Mouse (Mus musculus): ENCODE measurements at regions not wholly inside any gene's neighbourhood (a gene's known extent, or its start where the extent isn't known, plus 50 kb on each side); places are given as distances from the start of the nearest gene placed in this dataset.
"Not testable (repeated sequence)": the region's sequence is repeated elsewhere in the genome, so short reads cannot be mapped to it uniquely, and the experiment has no call there.

DNA sequence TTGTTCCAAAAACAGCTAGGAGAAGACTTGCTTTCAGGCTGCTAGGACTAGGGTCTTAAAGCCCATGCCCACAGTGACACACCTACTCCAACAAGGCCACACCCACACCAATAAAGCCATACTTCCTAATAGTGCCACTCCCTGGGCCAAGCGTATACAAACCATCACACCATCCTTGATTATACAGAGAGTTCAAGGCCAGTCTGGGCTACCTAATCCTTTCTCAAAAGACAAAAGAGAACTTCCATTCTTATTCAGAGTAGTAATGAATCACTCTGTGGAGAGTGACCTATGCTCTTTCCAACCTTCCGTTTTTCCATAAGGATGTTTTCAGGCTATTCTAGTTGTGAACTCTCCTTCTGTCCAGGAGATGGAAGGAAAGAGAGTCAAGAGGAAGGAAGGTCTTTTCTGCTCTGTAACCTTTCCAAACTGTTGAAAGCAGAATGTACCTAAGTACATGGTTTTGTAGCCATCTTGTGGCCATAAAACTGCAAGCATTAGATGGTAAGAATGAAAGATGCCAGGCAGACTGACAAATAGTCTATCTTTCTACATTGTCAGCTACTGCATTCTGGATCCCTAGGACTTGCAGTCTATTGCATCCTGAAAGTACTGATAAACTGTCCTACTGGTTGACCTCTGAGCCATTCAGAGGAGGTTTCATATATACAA lies 145.8 kb upstream of the Mon1b start:
- DNase-seq, result no peak

- DNase-seq, result no peak
Observed at GRCm38 (mm10) chr8:113490891-113491290, 144.5 kb upstream of the Mon1b start.

DNA sequence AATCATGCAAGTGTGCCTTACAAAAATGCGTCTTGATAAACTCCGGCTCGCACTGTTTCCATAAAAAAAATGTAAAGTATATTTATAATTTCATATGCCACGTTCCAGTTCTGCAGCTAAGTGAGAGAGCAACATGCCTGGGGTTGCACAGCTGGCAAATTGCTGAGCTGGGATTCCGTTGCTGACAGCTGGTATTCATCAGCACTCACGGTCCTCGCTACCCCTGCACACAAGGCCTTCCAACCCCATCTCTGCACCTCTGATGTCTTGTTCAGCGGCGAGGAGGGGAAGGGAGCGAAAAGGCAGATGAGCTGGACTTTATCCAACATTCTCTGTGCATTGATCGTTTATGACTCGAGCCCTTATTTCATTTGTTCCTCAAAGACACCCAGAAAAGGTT lies 138.5 kb upstream of the Mon1b start:
- no peak for DNase-seq

DNA sequence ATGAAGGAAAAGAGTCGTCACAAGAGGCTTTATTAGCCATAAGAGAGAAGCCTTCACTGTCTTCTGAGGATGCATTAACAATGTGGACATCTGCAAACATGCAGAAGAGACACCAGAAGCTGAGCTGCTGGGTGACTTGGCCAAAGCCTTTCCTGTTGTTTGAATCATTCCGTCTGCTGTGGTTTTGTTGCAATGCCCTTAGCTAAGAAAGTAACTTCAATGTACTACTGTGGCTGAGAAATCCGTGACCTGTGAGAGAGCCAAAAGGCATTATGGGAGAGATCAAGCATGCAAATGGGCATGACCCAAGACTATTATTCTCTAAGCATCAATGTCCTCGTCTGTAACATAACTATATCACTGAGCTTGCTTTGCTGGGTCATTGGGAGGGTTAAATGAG lies 132.7 kb upstream of the Mon1b start:
- DNase-seq, result no peak

GRCm38 (mm10) chr8:113512856-113513255 lies 122.5 kb upstream of the Mon1b start:
- no peak for DNase-seq

- no peak for DNase-seq
Observed at GRCm38 (mm10) chr8:113513886-113514730, 121.3 kb upstream of the Mon1b start.

DNA sequence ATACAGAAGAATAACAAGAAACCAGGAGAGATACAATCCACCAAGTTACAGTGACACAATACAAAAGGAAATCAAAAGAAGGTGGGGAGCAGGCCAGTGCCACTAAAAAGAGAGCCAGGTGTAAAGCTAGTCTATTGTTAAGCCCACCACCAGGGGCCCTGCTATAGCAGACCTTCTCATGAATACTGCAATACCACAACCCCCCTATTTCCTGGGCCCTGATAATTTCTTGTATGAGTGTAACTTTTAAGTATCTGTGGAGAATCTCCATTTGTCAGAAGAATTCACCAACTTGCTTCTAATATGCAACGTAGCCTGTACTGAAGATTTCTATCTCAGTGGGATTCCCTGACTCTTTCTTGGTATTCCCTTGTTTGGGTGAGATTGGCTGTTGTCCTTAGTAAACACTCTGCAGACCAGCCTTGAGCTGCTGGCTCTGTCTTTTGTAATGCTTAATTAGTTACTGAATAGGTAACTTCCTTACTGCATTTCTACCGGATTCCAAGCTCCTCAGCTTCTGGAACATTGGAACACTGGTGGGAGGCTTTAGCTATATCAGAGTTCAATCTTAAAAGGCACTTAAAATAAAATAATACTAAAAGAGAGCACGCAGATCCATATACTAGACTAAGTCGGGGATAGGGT lies 120.5 kb upstream of the Mon1b start:
- not testable (repeated sequence) for DNase-seq

DNA sequence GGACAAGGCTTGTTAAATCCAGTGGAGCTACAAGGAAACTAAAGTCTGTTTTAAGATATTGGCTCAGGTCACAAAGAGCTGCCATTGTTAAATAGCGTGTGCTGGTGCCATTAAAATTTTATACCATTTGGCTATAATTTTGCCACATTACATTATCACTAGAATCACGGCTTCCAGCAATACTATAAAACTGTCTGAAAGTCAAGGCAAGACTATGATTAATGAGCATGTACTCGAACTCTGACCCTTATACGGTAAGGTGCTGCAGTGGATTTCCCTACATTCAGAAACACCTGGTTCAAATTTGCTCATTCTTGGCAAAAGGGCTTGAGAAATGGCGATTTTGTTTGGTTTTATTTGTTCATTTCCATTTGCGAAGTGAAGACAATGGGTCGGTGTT lies 119.2 kb upstream of the Mon1b start:
- DNase-seq, result no peak

- no peak for DNase-seq
Observed at GRCm38 (mm10) chr8:113517912-113518311, 117.5 kb upstream of the Mon1b start.

GRCm38 (mm10) chr8:113523561-113523960 lies 111.8 kb upstream of the Mon1b start:
- no peak for DNase-seq

DNA sequence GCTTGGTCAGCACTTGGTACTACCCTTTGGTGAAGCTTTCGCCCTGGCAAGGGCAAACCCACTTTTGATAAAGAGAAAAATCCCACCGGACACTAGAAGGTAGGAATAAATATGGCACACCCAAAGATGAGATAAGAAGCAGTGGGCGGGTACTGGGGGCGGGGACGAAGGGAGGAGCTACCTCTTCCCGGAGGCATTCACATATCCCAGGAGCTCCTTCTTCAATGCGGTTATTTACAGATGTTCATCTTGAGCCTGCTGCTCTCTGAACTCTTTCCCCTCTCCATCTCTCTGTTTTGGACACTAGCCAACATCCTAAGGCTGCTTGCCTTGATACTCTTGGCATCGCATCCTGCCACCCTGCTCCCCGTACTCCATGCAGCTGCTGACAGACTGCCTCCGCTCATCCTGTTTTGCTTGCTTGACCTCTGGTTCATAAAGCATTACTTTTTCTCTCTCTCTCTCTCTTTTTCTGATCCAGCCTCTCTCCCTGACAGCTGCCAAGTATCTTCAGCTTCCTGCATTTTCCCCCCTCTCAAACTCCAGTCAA lies 104.2 kb upstream of the Mon1b start:
- no peak for DNase-seq

- no peak for DNase-seq
Observed at GRCm38 (mm10) chr8:113532881-113533280, 102.5 kb upstream of the Mon1b start.

- DNase-seq, result no peak
Observed at GRCm38 (mm10) chr8:113541437-113541836, 94.0 kb upstream of the Mon1b start.

DNA sequence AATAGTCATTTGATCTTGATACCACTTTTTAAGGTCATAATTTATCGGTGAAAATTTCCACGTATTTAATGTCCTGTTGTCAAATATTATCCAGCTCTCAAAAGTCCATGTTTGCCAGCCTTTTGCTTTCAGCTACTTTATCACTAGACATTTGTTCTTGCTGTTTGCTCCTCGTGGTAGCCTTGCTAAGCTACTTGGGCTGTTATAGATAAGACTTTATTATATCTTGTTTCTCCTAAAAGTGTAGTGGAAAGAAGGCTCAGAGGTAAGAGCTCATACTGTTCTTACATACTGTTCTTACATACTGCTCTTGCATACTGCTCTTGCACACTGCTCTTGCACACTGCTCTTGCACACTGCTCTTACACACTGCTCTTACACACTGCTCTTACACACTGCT lies 93.3 kb upstream of the Mon1b start:
- no peak for DNase-seq

GRCm38 (mm10) chr8:113542713-113543112 lies 92.7 kb upstream of the Mon1b start:
- DNase-seq, result no peak

DNA sequence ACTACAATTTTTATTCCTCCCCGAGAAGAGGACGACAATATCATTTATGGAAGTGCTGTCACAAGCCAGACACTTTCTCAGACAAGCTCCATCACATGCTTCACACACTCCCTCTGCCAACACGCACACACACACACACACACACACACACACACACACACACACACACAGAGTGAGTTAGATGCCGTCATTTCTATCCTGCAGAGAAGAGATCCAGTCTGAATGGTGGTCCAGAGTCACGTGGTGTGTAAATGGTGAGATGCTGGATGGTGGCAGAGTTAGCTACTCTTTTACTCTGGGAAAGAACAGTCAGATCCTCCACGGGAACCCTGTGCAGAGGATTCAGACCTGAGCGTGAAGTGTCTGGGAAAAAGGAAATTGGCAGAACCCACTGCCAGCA lies 86.2 kb upstream of the Mon1b start:
- no peak for DNase-seq

DNA sequence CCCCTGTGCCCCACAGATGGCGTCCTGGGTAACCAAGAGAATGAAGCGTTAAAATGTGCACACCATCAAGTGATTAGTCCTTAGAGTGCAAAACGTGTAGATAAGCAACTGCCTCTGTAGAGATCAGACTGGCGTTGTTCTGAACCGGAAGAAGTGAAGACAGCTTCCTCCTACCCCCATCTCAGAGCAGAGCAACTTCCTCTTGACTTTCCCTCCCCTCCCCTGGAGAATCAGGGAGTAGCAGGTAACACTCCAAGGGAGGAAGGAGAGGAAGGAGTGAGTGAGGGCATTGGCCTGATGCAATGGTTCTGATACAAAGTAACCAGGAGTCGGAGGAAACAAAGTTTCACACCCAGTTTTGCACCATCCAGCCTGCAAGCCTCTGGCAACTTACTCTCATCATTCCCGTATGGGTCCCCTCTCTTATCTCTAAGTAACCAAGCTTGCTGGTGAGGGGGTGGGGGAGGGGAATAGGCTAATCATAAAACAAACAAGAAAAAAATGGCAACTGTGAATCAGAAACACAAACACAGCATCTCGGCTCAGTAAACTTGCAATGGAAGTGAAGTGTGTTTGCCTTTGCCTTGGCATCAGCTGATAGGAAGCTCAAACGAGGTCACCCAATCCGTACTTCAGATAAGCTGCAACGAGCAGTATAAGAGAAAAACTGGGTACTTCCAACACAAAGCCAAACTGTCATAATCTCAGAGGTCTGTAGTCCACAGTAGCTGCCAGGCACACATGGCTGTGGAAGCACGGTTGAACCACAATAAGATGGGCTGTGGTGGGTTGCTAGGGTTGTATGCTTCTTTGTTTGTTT lies 83.7 kb upstream of the Mon1b start:
- DNase-seq, result no peak

GRCm38 (mm10) chr8:113552826-113553225 lies 82.6 kb upstream of the Mon1b start:
- DNase-seq, result no peak

DNA sequence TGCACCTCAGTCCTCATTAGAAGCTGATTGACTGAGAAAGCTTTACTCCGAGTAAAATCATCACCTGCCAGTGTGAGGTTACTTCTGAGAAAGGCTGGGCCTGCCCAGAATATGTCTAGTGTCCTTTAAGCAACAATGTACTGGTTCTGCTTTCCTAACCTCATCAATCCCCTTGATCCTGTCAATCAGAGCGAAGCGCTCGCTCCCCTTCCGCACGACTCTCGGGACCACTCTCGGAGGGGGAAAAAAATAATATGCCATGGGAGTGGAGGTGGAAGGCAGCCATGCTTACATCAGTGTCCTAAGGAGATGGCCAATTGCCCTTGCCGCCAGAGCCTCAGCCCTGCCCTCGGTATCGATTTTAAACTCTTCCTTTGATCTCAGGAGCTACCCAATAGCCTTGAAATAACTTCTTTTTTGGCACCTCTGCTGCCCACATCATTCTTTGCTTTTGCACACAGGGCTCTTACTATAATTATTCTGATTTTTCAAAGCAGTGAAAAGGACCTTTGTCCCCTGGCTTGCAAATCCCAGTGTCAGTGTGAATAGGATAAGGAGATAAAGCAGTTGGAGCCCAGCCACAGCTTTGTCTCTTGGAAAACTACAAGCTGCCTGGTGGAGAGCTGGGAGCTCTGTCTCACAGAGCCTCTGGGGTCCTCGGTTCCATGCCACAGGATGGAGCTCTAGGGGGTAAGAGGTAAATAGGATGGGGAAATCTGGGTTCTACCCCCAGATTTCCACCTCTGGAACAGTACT lies 80.5 kb upstream of the Mon1b start:
- DNase-seq, result no peak

DNA sequence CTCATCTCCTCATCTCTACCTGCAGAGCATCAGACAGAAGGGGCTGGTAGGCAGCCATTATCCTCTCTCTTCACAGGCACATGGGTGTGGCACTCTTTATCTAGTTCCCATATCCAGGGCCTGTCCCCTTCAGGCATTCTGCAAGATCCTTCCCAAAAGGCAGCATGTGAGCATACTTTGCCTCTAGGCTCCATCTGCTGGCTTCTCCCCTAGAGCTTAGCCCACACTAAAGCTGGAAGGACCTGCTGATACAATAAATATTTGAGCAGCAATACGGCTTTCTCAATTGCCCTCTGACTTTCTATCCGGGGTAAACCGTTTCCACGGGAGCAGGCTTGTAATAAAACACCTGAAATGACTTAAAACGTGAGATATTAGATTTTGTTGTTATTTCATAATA lies 78.4 kb upstream of the Mon1b start:
- no peak for DNase-seq

GRCm38 (mm10) chr8:113581098-113581497 lies 54.3 kb upstream of the Mon1b start:
- DNase-seq, result peak; percentile 7

DNA sequence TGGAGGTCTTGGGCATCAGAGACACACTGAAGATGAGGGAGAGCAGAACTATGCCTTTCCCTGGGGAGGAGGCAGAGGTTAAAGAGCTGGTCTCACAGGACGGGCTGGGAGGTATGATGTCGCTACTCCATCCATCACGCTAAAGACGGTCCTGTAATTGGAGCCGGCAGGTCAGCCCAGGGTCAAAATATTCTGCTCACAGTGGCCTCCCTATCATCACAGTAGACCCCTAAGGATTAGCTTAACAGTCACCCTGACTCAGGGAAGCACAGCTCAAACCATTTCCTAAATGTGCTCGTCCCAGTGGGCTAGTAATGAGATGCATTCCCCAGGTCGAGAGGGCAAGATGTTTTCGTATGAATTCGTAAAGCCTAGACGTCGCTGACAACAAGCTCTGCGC lies 53.7 kb upstream of the Mon1b start:
- DNase-seq, result no peak

Measured in heart, postnatal 4 days (tissue).